In genomic region chr14:87064281-87064680, GRCm38 (mm10) we compare ENCODE assay signal across 19 mouse cellular contexts.
"Had no signal": no experiment of that assay in that cellular context is flagged by ENCODE, and none has a peak within 500 bp of the region (broad histone marks: within the 10 kb centered on the region; RNA-seq: fewer than 3 reads in every experiment).

No protein-coding gene starts in this region.

- H3K27ac ChIP-seq: midbrain, embryonic 10.5 days; midbrain, embryonic 12.5 days; neural tube, embryonic 13.5 days; neural tube, embryonic 15.5 days had no signal

- DNase-seq: lung, adult 18-20 months; lung, embryonic 14.5 days; lung, postnatal 10 days; lung, postnatal 4 days; midbrain, embryonic 14.5 days; retina, postnatal 1 day; right cerebral cortex, adult 18-20 months; right cerebral cortex, postnatal 25 days; right cerebral cortex, postnatal 4 days; spleen, adult 18-20 months; thymus, adult 18-20 months; thymus, postnatal 14 days; thymus, postnatal 36 days had no signal

- H3K4me1 ChIP-seq: midbrain, embryonic 10.5 days; midbrain, embryonic 12.5 days; neural tube, embryonic 13.5 days; neural tube, embryonic 15.5 days had no signal

- H3K9ac ChIP-seq: lung, embryonic 14.5 days; midbrain, embryonic 12.5 days; neural tube, embryonic 13.5 days; neural tube, embryonic 15.5 days had no signal

- H3K27me3 ChIP-seq: midbrain, embryonic 12.5 days; neural tube, embryonic 13.5 days; neural tube, embryonic 15.5 days had no signal

- H3K4me2 ChIP-seq: lung, embryonic 14.5 days; midbrain, embryonic 12.5 days; neural tube, embryonic 13.5 days; neural tube, embryonic 15.5 days had no signal

- H3K9me3 ChIP-seq: midbrain, embryonic 12.5 days; neural tube, embryonic 13.5 days; neural tube, embryonic 15.5 days had no signal

- H3K4me3 ChIP-seq: midbrain, embryonic 10.5 days; midbrain, embryonic 12.5 days; myocyte; neural tube, embryonic 13.5 days; neural tube, embryonic 15.5 days had no signal

- ATAC-seq: midbrain, embryonic 16.5 days had no signal

- H3K36me3 ChIP-seq: midbrain, embryonic 12.5 days; neural tube, embryonic 13.5 days; neural tube, embryonic 15.5 days had no signal
